Mouse (Mus musculus) urinary bladder, postnatal 14 days (tissue): ENCODE data around the gene Gipc3.

ENCODE experiments used
- DNase-seq: peaks from one replicate; pipeline ENCODE4 v3.0.0; 2021; ENCODE audit warnings: low spot score

Gene Gipc3

DNA sequence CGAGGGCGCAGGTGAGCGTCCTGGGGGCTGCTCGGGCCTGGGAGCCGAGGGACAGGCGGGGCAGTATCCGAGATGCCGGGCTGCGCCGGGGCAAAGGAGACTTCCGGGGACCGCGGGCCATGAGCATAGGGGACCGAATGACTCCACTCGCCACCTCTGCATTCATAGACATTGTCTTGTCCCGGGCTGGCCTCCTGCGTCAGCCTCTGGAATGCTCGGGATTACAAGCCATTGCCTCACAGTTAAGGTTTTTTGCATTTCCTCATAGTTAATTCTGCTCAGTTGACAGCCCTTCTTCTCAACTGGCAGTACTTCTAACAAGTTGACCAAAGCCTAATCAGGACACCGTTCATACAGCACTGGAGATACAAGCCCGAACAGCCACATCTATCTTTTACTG is 21.6 kb downstream of the Gipc3 start:
- no peak for DNase-seq

DNA sequence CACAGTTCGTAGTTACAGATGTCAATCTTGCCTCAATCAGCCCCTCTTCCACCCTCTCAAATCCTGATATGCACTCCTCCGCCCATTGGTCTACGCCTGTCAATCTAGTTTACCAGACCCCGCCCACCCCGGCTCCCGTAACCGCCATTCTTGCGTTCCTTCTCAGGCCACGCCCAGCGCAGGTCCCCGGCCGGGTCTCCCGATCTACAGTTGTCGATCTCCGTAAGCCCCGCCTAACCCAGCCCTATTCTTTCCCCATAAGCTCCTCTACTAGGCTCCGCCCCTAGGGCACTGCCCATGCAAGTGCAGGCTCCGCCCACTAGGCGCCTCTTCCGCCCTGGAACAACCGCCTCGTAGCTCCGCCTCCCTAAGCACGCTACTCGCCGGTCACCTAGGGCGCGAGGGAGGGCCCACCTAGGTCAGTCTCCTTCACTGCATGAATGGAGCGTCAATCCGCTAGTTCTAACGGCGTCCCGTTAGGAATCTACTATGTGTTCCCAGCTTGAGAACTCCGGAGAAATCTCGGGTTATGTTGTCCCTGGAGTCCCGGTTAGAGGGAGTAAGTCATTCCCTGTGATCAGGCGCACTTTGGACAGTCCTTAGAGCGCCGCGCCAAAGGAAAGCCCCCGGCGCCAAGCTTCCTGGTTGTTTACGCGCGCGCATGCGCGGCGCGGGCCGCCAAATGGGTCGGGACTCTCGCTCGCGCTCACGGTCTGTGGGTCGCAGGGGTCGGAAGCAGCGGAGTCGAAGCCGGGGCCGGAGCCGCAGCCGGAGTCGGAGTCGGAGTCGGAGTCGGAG is 22.3 kb downstream of the Gipc3 start, which contains the start of gene Cactin:
TSS of gene Cactin (plus strand) at position 554 of the 798 bp plus-strand sequence.
- peak; percentile 100 for DNase-seq

DNA sequence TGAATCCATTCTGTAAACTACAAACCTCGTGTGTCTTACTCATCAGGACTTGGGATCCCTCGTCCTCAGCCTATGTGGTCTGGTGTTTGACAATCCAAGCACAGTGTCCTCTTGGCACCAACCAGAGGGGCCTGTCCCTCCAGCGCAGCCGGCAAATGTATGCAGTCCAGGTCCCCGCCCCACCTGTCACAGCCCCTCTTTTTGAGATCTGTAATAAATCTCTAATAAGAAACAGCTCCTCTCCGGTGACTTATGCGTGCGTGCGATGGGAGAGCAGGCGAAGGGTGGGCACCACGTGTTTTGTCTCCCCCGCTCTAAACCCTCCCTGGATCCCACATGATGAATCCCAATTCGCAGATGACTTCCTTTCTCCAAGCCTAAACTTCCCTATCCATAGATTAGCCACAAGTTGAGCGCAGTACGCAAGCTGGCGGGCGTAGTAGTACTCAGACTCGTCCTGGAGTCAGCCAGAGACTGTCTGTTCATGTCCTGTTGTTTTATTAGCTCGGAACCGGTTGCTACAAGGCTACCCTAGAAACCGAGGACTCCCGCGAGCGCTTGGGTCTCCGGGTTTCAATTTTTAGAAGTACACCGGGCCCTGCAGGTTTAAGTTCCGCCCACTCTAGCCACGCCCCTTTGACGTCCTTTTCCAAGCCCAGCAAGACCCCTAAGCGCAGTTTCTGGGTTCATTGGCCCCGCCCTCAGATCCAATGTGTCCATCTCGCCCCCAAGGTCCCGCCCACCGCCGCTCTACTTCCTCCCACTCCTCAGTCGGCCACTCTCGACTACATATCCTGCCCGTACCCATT is 23.1 kb downstream of the Gipc3 start:
- peak; percentile 96 for DNase-seq

DNA sequence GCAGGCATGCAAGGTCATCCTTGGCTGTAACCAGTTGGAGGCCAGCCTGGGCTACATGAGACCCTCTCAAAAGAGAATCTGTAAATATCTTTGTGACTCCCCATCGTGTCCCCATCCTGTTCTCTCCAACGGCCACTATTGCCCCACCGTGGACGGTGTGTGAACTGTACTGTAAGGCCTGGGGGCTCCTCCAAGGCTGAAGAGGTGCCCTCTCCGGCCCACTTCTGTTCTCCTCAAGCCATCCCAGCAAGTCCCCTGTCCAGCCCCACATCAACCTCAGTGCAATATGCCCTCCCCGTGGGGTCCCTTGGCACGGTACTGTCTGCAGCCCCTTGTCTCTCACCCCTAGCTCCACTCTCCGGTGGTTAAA is 23.8 kb downstream of the Gipc3 start:
- no peak for DNase-seq

DNA sequence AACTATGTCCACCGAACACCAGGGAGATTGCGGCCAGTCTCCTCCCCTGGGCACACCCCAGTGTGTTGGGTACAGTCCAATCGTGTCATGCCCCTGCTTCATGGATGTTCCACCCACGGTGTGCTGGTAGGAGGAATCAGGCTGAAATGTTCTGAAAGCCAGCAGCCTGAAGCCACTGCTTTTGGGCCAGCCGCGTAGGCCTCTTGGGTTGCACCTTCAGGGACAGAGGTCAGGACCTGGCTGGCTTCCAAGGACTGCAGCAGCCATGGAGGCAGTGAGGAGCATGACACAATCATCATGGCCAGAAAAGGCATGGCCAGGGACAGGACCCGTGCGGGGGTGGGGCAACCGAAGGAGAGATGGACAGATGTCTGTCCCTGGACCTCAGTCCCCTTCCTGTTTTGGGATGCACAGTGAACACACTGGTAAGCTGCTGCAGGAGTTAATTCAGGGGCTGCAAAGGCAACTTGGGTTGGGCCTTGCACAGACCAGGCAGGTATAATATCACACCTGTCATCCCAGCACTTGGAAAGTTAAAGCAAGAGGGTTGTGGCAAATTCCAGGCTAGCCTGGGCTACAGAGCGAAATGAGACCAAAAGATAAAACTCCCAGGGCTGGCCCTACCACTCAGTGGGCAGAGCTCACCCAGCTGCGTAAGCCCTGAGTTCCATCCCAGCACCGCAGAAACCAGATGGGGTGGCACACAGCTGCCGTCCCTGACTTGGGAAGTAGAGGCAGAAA is 24.3 kb downstream of the Gipc3 start:
- DNase-seq: peak; percentile 46

DNA sequence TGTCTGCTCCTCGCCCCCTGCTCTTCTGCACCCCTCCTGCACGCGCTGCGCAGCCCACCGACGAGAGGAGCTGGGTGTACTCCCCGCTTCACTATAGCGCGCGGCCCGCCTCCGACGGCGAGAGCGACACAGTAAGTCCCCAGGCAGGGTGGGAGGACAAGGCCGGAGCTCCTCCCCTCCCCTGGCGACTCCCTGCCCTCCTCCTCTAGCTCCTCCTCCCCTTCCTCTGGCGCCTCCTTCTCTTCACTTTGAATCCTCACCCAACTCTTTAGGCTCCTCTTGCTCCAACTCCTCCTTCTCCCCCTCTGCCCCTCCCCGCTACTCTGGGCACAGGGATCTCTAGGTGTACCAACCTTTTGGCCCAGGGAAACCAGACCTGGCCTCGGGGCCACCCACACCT is 25.8 kb downstream of the Gipc3 start:
- DNase-seq: peak; percentile 80

DNA sequence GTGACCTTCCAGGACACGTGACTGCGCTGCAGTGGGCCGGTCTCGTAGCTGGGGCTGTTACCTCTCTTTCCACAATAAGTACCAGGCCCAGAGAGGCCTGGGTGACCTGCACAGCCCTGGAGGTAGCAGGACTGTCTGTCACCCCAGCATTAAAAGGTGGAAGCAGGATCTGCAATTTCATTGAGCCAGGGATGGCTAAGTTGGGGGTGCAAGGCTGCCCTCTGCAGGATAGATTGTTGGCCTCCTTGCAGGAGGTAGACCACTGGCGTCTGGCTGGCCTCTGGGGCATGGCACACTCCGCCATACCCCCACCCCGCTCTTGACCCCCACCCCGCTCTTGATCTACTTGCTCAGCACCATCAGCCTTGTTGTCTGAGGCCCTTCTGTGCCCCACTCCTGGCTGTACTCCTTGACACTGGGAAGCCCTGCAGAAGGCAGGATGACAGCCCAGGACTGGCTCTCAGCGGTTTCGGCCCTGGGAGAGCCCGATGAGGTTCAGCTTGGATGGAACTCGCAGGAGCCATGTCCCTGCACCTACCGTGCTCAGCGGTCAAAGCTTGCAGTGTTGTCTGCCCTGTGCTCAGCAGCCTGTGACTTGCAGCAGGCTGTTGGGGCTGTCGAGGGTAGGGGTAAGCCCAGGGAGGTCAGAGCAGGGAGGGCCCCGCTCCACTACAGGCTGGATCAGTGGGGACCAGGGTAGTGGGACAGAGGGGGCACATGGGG is 26.6 kb downstream of the Gipc3 start:
- no peak for DNase-seq

DNA sequence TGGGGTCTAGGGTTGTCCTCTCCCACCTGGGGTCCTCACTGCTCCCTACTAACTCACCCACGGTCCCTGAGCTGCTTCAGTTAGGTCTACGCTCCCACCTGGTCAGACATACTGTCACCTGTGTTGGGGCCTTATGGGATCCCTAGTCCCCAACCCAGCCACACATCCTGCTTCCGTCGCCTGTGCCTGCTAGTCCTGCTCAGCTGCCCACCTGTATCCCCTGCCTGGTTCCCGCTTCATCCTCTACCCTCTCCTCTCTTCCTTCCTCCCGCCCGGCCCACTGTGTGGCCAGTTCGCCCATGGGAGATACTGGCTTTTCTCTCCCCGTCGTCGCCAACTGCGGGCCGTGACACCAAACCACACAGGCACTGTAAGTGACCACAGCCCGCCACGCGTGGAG is 27.5 kb downstream of the Gipc3 start:
- DNase-seq: no peak

DNA sequence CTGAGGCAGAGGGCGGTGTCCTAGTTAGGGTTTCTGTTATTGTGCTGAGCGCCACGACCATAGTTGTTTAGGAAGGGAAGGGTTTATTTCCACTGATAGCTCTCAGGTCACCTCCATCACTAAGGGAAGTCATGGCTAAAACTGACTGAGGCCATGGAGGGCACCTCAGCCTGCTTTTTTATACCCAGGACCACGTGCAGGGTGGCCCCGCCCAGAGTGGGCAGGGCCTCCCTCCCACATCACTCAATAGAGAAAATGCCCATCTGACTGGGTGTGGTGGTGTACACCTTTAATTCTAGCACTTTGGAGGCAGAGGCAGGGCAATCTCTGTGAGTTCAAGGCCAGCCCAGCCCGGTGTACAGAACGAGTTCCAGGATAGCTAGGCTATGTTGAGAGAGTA is 28.9 kb downstream of the Gipc3 start:
- no peak for DNase-seq

DNA sequence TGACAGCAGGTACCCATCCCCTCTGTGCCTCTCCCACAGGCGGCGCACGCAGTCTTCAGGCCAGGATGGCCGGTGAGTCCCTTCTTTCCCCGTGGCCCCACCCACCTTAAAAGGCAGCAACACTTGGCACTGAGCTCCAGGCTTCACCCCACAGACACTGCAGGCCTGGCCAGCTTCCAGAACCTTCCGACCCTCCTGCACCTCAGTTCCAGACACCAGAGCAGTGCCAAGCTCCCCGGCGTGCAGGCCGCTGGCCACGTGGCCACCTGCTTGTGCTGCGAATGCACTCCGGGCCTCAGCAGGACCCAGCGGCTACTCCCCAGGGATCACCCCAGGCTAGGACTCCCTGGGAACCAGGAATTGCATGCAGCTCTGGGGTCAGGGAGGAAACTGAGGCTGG is 29.5 kb downstream of the Gipc3 start:
- no peak for DNase-seq

DNA sequence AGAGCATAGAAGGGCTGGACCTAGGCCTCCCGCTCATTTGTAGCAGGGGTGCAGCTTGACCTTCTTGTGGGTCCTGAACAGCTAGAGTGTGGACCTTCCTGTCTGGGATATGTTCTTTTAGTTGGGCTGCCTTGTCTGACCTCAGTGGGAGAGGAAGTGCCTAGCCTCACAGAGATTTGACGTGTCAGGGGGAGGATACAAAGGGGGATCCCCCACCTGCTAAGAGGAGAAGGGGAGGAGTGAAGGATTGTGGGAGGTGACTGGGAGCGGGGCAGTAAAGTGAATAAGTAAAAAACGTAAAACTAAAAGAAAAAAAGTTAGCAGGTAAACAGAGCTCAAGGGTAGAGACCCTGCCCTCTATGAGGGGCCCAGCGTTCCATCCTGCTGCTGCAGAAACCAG is 33.5 kb downstream of the Gipc3 start:
- no peak for DNase-seq

DNA sequence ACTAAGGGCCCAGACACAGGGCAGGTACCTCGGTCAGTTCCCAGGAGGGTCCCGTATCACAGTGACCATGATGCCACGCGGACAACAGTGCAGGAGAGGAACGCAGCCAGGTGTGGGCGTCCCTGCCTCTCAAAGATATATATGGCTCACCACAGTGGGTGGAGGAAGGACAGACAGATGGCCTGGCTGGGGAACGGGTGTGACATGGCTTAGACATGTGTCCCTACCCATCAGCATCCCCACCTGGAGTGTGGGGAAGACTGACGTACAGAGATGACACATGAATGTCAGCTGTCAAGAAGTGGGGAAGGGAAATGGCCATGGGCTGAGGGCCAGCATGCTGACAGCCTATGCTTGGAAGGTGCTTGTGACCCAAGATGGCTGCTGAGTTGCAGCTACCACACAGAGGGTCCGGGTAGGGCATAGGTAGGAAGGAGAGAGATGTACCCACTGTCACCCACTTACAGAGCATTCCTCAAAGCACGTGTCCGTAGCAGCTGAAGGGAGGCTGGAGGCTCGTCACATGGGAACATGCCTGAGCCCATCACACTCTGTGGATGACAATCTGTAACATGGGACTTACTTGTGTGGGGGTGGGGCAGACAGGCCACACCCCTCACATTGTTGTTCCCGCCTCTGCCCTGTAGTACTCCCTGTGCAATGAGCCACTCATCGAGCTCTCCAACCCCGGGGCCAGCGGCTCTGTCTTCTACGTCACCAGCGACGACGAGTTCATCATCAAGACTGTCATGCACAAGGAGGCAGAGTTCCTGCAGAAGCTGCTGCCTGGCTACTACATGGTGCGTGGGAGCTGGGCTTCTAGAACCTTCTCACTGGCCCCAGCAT is 36.0 kb downstream of the Gipc3 start:
- no peak for DNase-seq

DNA sequence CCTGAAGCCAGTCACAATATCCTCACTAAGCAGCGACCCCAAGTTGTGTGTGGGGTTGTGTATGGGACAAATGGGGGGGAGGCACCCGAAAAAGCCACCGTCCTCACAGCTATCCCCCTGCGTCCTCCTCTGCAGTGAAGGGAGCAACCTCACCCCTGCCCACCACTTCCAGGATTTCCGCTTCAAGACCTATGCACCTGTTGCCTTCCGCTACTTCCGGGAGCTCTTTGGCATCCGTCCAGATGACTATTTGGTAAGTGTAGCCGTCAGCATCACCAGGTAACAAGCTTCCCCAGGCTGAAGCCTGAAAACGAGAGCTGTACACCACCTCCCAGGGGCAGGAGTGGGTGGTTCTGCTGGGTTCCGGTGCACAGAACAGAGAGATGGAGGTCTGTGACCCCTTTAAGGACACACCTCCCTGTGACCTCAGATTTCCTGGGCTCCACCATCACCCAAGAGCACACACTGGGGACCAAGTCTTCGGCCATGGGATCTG is 36.8 kb downstream of the Gipc3 start:
- DNase-seq: no peak

DNA sequence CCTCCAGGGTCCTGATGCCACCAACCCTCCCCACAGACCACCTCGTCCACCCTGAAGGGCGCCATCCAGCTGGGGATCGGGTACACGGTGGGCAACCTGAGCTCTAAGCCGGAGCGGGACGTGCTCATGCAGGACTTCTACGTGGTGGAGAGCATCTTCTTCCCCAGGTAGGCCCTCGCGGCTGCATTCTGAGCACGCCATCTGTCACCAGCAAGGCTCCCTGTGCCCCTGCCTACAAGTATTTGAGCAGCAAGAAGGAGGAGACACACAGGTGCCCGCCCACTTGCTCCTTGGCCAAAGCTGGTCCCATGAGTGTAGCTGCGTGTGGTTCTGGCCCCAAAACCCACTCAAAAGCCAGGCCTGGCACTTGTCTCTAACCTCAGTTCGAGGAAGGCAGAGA is 37.4 kb downstream of the Gipc3 start:
- no peak for DNase-seq

DNA sequence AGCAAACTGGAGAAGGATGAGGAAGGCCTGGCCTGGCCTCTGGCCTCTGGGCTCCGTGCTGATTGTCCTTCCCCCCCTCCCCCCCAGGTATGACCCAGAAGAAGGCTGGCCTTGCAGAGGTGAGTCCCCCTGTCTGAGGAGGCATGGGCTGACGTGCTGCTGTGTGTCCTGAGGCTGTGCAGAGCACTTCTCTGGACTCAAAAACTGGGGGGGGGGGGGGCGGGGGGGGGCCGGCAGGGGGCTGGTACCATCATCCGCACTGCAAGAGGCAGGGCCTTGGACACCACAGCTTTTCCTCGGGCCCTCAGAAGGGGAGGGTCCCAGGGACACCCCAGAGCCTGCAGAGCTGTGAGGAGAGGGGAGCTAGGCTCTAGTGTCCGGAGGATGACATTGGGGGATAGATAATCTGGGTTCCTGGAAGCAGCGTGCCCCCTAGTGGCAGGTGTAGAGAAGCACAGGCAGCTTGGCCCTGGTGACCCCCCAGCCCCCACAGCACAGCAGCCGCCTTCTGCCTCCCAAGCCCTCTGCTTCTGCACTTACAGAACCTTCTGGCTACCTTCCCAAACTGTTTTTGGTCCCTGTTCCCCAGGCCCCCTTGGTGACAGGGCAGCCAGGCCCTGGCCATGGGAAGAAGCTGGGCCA is 38.3 kb downstream of the Gipc3 start:
- no peak for DNase-seq

DNA sequence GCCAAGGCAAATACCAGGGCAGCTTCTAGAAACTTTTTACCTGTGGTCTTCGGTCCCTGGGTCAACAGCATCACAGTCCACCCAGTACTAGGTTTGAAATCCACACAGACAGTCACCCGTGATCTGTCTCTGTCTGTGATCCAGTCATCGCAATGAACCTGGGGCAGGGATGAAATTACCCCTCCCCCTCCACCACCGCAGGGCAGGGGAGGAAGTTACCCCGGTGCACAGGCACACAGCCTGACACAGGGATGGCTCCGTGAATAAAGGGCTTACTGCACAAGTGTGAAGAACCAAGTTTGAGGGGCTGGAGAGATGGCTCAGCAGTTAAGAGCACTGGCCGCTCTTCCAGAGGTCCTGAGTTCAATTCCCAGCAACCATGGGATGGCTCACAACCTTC is 39.3 kb downstream of the Gipc3 start:
- no peak for DNase-seq

DNA sequence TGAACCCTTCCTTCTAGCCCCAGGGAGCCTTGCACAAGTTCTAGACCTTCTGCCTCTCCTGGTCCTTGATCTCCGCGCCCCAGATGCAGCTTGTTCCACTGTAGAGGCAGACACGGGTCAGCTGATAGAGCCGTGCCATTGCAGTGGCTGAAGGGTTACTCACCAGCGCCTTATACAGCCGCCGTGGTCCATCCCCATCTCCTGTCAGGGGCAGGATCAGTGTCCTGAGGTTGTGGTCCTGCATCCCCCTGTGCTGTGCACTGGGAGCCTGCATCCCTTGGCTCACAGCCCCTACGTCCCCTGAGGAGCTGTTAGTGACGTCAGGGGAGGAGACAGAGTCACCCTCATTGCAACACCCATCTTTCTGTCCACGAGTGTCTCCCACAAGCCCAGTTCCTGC is 39.8 kb downstream of the Gipc3 start:
- no peak for DNase-seq

DNA sequence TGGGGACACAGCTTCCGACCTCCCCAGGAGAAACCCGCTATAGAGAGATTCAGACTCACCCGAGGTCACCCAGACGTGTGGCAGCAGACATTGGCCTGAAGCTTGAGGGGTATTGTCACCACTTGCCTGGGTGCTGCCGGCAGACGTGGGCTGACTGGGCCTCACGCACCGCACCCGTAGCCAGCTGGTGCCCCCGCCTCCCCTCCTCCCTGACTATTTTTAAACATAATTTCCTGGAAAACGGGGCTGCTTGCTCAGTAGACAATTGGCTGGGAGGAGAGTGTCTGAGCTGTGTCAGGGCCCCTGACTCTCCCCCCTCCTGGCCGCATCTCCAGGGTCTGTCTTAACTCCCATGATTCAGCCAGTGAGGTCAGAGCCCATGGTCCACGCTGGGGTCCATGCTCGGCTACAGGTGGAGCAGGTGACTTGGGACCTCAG is 40.3 kb downstream of the Gipc3 start:
- no peak for DNase-seq

DNA sequence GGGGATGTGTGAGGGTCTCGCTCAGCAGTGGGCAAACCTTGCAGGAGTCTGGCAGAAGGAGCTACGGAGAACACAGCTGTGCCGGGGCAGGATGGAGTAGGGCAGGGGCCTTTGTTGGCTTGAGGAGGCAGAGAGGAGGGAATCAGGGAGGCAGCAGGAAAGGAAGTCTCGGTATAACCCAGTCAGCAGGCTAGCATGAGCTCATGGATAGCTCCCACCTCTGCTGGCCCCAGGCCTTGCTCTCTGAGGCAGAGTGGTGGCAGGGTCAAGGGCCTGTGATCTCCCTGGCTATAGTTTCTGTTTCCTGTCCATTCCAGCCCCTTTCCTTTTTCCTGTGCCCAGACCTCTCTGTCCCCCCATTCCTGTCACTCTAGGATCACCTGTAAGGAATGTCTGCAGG is 40.8 kb downstream of the Gipc3 start:
- no peak for DNase-seq

DNA sequence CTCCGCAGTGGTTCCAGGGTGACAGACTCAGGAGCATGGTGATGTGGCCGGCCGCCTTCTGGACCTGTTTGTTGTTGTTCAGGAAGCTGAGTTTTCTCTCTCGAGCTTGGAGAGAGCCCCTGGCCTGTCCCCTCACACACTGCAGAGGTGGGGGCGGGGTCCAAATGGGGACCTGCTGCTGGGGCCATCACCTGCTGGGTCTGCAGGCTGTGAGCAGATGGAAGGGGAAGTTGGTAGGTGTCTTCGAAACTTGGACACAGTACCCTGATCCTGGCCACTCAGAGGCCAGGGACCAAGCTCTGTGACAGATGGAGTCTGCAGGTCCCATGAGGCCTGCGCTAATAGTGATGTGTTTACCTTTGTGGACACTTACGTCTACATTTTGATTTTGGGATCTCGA is 41.7 kb downstream of the Gipc3 start:
- no peak for DNase-seq
